Mouse (Mus musculus): ENCODE results near the gene Kank4. TPM values are rescaled to one million over a fixed set of nuclear protein-coding genes. Genes with fewer than 3 reads are reported as not detected.
A peak's percentile ranks its signal among the peaks of the same experiment; 100 is the strongest.
"Not testable (repeated sequence)": the region's sequence is repeated elsewhere in the genome, so short reads cannot be mapped to it uniquely, and the experiment has no call there.

Kank4 gene
- polyA plus RNA-seq, 1 experiment from 2014 or later, result 0.26 TPM

DNA sequence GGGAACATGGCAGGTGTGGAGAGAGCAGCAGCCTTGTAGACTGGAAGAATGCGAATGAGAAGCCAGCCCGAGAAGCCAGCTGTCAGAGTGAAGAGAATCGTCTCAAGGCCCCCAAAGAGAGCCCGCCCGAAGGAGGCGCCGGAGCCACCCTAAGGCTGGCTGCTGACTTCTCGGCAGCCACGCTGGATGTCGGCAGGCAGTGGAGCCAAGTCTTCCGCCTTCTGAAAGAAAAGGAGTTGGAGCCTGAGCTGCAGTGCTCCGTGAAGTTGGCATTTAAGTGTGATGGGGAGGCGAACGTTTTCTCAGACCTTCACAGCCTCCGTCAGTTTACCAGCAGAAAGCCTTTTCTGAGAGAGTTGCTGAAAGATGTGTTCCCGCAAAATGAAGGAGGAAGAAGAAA is 83.7 kb downstream of the Kank4 start:
- no peak overlapping the region for H3K27ac ChIP-seq (ENCODE audit: low read length)
- H3K9me3 ChIP-seq (replicated peaks; ENCODE audit: control insufficient read depth, low read length, poor library complexity, severe bottlenecking), result no peaks in the 10 kb centered on the region
- no peak for ATAC-seq
- no peak overlapping the region for H3K9ac ChIP-seq (ENCODE audit: low read depth, low read length)
- H3K36me3 ChIP-seq (ENCODE audit: control insufficient read depth, insufficient read depth, low read length), result no peaks in the 10 kb centered on the region
- H3K4me1 ChIP-seq (ENCODE audit: control insufficient read depth, insufficient read depth, low read length), result no peaks in the 10 kb centered on the region
- no peak overlapping the region for H3K4me2 ChIP-seq (ENCODE audit: low read length)
- 91% methylated on average over 16 of the region's 16 CpGs for WGBS
- H3K27me3 ChIP-seq (ENCODE audit: control insufficient read depth, insufficient read depth, low read depth, low read length), result peaks cover 2% of the 10 kb centered on the region; the same call in 1 of the 2 replicates
- no peak overlapping the region for H3K4me3 ChIP-seq (ENCODE audit: low read depth, low read length)

DNA sequence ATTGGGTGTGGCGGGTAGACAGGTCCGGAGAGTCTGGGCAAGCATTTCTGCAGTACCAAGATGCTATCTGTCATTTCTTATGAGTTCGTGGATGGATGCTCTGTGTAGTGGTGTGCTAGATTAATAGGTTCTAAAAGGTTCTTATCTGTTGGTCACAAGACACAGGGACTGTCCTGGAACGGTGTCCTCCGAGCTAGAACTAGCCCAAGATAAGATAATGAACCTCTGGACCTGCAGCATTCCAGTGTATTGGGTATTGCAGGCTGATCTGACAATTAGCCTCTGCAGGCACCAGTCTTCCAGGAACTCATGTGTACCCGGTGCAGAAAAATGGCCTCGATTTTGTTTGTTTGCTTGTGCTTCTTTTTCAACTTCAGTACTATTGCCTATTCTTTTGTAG is 88.6 kb downstream of the Kank4 start:
- Histone ChIP-seq H3K9ac (ENCODE audit: low read depth, low read length) (no peak overlapping the region), H3K4me2 (ENCODE audit: low read length) (no peak overlapping the region), H3K4me1 (ENCODE audit: control insufficient read depth, insufficient read depth, low read length) (peaks cover 14% of the 10 kb centered on the region), H3K9me3 (replicated peaks; ENCODE audit: control insufficient read depth, low read length, poor library complexity, severe bottlenecking) (no peaks in the 10 kb centered on the region), H3K27ac (ENCODE audit: low read length) (no peak overlapping the region), H3K4me3 (ENCODE audit: low read depth, low read length) (no peak overlapping the region), H3K36me3 (ENCODE audit: control insufficient read depth, insufficient read depth, low read length) (no peaks in the 10 kb centered on the region), H3K27me3 (ENCODE audit: control insufficient read depth, insufficient read depth, low read depth, low read length) (peaks cover 23% of the 10 kb centered on the region)
- WGBS, result 66% methylated on average over 7 of the region's 7 CpGs
- ATAC-seq, result no peak

DNA sequence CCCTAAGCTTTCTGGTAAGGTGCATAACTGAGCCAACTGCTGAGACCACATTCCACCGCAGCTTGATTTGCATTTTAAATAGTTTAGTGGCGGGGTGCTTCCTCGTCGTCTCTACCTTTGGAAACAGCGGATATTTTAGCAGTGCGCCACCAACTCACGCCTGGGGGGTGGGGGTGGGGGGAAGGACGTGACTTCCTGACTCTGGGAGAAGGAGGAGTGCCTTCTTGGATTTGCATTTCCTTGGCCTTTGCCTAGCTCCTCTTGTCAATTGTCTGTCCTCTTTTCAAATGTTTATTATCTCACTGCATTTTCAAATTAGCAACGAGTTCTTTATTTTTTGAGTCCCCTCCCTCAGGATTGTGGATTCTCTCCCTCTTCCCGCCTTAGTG is 89.4 kb downstream of the Kank4 start:
- H3K4me3 ChIP-seq (ENCODE audit: low read depth, low read length), result peak overlapping the region; percentile 15; the same call in 1 of the 2 replicates

DNA sequence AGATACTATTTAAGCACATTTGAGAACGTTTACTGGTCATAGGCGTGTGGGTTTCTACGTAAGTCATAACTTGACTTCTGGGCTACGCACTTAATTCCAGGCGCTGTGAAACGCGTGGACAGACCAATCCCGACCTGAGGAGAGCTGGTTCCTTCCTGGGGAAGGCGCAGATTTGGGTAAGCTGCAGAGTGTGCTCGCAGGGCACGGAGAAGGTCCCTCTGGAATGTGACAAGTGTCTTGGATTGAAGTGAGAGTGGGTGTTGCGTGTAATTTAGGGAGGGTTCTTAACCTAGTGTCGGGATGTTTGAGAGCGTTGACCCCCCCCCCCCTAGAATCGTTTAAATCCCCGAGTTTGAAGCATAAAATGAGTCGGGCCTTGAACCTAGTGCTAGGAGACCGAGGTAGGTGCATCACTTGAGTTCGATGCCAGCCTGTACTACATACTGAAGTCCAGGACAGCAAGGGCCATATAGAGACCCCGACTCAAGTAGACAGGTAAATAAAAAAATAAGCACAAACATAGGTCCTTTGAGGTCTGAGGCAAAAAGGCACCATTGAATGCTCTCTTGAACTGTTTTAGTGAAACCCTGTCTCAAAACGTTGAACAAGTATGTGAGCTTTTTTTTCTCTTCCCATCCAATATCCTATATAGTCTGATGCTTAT is 89.9 kb downstream of the Kank4 start:
- no peaks in the 10 kb centered on the region for H3K9me3 ChIP-seq (replicated peaks; ENCODE audit: control insufficient read depth, low read length, poor library complexity, severe bottlenecking)
- no peak overlapping the region for H3K27ac ChIP-seq (ENCODE audit: low read length)
- H3K4me2 ChIP-seq (ENCODE audit: low read length), result peak overlapping the region; percentile 54
- H3K4me1 ChIP-seq (ENCODE audit: control insufficient read depth, insufficient read depth, low read length), result peaks cover 14% of the 10 kb centered on the region
- peak overlapping the region; percentile 29 for H3K4me3 ChIP-seq (ENCODE audit: low read depth, low read length)
- WGBS, result 3% methylated on average over 21 of the region's 21 CpGs
- H3K9ac ChIP-seq (ENCODE audit: low read depth, low read length), result 0 out of 2 replicates have a peak overlapping the region, but pooled peaks have one; percentile 10
- ATAC-seq, result no peak; the same call in 1 of the 2 replicates
- H3K27me3 ChIP-seq (ENCODE audit: control insufficient read depth, insufficient read depth, low read depth, low read length), result peaks cover 23% of the 10 kb centered on the region
- no peaks in the 10 kb centered on the region for H3K36me3 ChIP-seq (ENCODE audit: control insufficient read depth, insufficient read depth, low read length)

More for the DNA sequence above, 89.4 kb downstream of the Kank4 start:
- Histone ChIP-seq H3K27ac (ENCODE audit: low read length) (no peak overlapping the region), H3K4me2 (ENCODE audit: low read length) (peak overlapping the region; percentile 41), H3K9me3 (replicated peaks; ENCODE audit: control insufficient read depth, low read length, poor library complexity, severe bottlenecking) (no peaks in the 10 kb centered on the region), H3K9ac (ENCODE audit: low read depth, low read length) (no peak overlapping the region), H3K4me1 (ENCODE audit: control insufficient read depth, insufficient read depth, low read length) (peaks cover 14% of the 10 kb centered on the region), H3K36me3 (ENCODE audit: control insufficient read depth, insufficient read depth, low read length) (no peaks in the 10 kb centered on the region), H3K27me3 (ENCODE audit: control insufficient read depth, insufficient read depth, low read depth, low read length) (peaks cover 23% of the 10 kb centered on the region)
- WGBS, result under 1% methylated on average over 10 of the region's 10 CpGs
- peak; percentile 17; the same call in 1 of the 2 replicates for ATAC-seq

DNA sequence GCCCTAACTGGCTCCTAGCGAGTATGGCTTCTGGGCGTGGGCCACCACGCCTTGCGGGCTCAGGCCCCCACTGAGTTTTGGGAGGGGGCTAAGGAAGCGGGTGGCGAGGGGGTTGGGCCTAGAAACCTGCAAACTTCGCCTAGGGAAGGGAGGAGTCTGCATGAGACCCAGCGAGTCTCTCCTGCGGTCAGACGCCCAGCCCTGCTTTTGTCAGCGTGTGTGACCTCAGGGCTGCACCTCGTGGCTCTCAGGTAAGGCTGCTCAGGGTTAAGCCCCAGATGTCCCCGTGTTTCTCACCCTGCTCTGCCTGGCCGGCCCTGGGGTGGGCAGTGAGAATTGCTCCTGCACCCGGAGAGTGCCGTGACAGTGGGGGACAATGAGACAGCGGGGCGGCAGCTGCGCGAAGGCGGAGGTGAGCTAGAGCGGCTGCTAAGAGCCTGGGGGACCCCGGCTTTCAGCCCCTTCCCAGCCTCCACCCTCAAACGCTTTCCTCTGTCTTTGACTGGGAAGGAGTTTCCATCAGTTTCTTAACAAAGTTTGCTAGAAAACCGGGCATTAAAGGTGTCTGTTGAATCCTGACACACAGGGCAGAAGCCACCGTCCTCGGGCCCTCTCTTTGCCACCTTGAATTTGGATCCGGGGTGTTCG is 90.6 kb downstream of the Kank4 start, which contains the start of gene L1td1:
TSS of gene L1td1 (plus strand) at position 145 of the 648 bp plus-strand sequence.
- no peaks in the 10 kb centered on the region for H3K9me3 ChIP-seq (replicated peaks; ENCODE audit: control insufficient read depth, low read length, poor library complexity, severe bottlenecking)
- H3K36me3 ChIP-seq (ENCODE audit: control insufficient read depth, insufficient read depth, low read length), result no peaks in the 10 kb centered on the region
- no peak within 1 kb of the TSS for H3K27ac ChIP-seq (ENCODE audit: low read length)
- H3K9ac ChIP-seq (ENCODE audit: low read depth, low read length), result 0 out of 2 replicates have a peak within 1 kb of the TSS, but pooled peaks have one; percentile 10
- H3K27me3 ChIP-seq (ENCODE audit: control insufficient read depth, insufficient read depth, low read depth, low read length), result peaks cover 23% of the 10 kb centered on the region
- 4% methylated on average over 29 of the region's 29 CpGs for WGBS
- peaks cover 14% of the 10 kb centered on the region for H3K4me1 ChIP-seq (ENCODE audit: control insufficient read depth, insufficient read depth, low read length)
- peak within 1 kb of the TSS; percentile 54 for H3K4me2 ChIP-seq (ENCODE audit: low read length)
- H3K4me3 ChIP-seq (ENCODE audit: low read depth, low read length), result peak within 1 kb of the TSS; percentile 29
- 0 out of 2 replicates have a peak, but pooled peaks have one; percentile 24 for ATAC-seq

DNA sequence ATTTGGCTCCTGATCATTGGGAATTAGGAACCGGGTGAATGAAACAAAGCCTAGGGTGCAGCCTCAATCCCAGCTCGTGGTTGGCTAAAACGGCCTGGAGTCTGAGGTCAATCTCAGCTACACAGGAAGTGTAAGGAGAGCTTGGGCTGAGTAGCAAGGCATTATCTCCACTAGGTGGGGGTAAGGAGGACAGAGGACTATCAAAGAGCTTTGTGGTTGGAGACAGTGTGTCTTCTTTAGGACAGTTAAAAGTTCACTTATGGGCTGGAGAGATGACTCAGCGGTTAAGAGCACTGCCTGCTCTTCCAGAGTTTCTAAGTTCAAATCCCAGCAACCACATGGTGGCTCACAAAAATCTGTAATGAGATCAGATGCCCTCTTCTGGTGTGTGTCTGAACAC is 91.9 kb downstream of the Kank4 start:
- Histone ChIP-seq H3K4me2 (ENCODE audit: low read length) (no peak overlapping the region), H3K27ac (ENCODE audit: low read length) (no peak overlapping the region), H3K4me3 (ENCODE audit: low read depth, low read length) (no peak overlapping the region), H3K36me3 (ENCODE audit: control insufficient read depth, insufficient read depth, low read length) (no peaks in the 10 kb centered on the region), H3K9ac (ENCODE audit: low read depth, low read length) (no peak overlapping the region), H3K27me3 (ENCODE audit: control insufficient read depth, insufficient read depth, low read depth, low read length) (peaks cover 23% of the 10 kb centered on the region), H3K4me1 (ENCODE audit: control insufficient read depth, insufficient read depth, low read length) (peaks cover 14% of the 10 kb centered on the region), H3K9me3 (replicated peaks; ENCODE audit: control insufficient read depth, low read length, poor library complexity, severe bottlenecking) (no peaks in the 10 kb centered on the region)
- no peak for ATAC-seq
- WGBS, result 43% methylated on average over 4 of the region's 4 CpGs

DNA sequence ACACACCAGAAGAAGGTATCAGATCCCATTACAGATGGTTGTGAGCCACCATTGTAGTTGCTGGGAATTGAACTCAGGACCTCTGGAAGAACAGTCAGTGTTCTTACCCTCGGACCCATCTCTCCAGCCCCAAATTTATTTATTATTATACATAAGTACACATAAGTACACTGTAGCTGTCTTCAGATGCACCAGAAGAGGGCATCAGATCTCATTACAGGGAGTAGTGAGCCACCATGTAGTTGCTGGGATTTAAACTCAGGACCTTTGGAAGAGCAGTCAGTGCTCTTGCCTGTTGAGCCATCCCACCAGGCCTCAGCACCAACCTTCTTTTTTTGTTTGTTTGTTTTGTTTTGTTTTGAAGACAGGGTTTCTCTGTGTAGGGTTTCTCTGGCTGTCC is 92.7 kb downstream of the Kank4 start:
- not testable (repeated sequence) for H3K9me3 ChIP-seq (replicated peaks; ENCODE audit: control insufficient read depth, low read length, poor library complexity, severe bottlenecking); H3K4me2 ChIP-seq (ENCODE audit: low read length); ATAC-seq; H3K27ac ChIP-seq (ENCODE audit: low read length); H3K36me3 ChIP-seq (ENCODE audit: control insufficient read depth, insufficient read depth, low read length); H3K9ac ChIP-seq (ENCODE audit: low read depth, low read length); H3K4me3 ChIP-seq (ENCODE audit: low read depth, low read length)
- peaks cover 14% of the 10 kb centered on the region for H3K4me1 ChIP-seq (ENCODE audit: control insufficient read depth, insufficient read depth, low read length)
- WGBS, result 79% methylated on average over 1 of the region's 1 CpGs
- H3K27me3 ChIP-seq (ENCODE audit: control insufficient read depth, insufficient read depth, low read depth, low read length), result peaks cover 23% of the 10 kb centered on the region

DNA sequence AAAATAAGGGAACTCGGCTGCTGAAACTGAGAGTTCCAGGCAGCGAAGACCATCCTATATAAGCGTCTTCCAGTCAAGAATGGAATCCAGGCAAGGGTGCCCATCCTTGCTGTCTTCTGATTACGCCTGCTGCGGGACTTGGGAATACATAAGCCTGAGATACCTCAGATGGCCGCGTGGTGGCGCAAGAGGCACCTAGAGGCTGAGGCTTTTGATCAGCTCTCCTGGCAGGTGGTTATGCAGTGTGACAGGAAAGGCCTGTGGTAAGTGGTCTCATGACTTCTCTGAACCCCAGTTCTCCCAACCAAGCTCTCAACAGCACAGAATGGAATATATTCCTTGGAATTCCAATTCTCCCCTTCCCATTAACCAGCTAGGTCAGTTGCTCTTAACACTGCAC is 94.9 kb downstream of the Kank4 start:
- H3K9me3 ChIP-seq (replicated peaks; ENCODE audit: control insufficient read depth, low read length, poor library complexity, severe bottlenecking), result no peaks in the 10 kb centered on the region
- 10% methylated on average over 8 of the region's 8 CpGs for WGBS
- no peaks in the 10 kb centered on the region for H3K36me3 ChIP-seq (ENCODE audit: control insufficient read depth, insufficient read depth, low read length)
- H3K4me2 ChIP-seq (ENCODE audit: low read length), result no peak overlapping the region
- H3K9ac ChIP-seq (ENCODE audit: low read depth, low read length), result no peak overlapping the region
- no peak overlapping the region for H3K4me3 ChIP-seq (ENCODE audit: low read depth, low read length)
- peaks cover 8% of the 10 kb centered on the region for H3K4me1 ChIP-seq (ENCODE audit: control insufficient read depth, insufficient read depth, low read length)
- ATAC-seq, result no peak
- H3K27ac ChIP-seq (ENCODE audit: low read length), result no peak overlapping the region
- peaks cover 13% of the 10 kb centered on the region for H3K27me3 ChIP-seq (ENCODE audit: control insufficient read depth, insufficient read depth, low read depth, low read length)

DNA sequence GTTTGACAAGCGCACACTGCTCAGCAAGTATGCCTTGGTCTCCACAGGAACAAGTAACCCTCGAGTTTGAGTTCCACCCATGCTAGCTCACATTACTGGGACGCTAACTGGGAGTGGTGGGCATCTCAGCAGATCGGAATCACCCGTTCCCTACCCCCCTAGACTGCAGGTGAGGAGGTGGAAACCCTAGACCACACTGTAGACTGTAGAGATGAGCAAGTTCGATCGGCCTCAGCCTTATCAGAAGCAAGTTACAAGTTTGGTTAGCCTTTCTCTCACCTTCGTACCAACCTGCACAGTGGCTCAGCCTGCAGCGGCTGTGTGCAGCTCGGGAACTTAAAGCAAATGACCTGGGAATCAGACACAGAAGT is 98.8 kb downstream of the Kank4 start:
- Histone ChIP-seq H3K9me3 (replicated peaks; ENCODE audit: control insufficient read depth, low read length, poor library complexity, severe bottlenecking) (no peaks in the 10 kb centered on the region), H3K4me2 (ENCODE audit: low read length) (no peak overlapping the region), H3K27me3 (ENCODE audit: control insufficient read depth, insufficient read depth, low read depth, low read length) (no peaks in the 10 kb centered on the region), H3K9ac (ENCODE audit: low read depth, low read length) (no peak overlapping the region), H3K4me3 (ENCODE audit: low read depth, low read length) (no peak overlapping the region), H3K27ac (ENCODE audit: low read length) (no peak overlapping the region), H3K36me3 (ENCODE audit: control insufficient read depth, insufficient read depth, low read length) (no peaks in the 10 kb centered on the region), H3K4me1 (ENCODE audit: control insufficient read depth, insufficient read depth, low read length) (no peaks in the 10 kb centered on the region)
- ATAC-seq, result 0 out of 2 replicates have a peak, but pooled peaks have one; percentile 13
- WGBS, result 85% methylated on average over 10 of the region's 10 CpGs

Measured in midbrain, embryonic 16.5 days (tissue).